Mouse (Mus musculus): ENCODE measurements around the gene Peli1. TPM values are rescaled to one million over a fixed set of nuclear protein-coding genes. Genes with fewer than 3 reads are reported as not detected.

Peli1 gene
- polyA plus RNA-seq, 1 experiment from 2014 or later, result 24.6 TPM

- Histone ChIP-seq H3K9me3 (replicated peaks; ENCODE audit: control insufficient read depth, low read length) (no peaks in the 10 kb centered on the region), H3K4me3 (ENCODE audit: low read length) (no peak overlapping the region), H3K27ac (ENCODE audit: low read length) (no peak overlapping the region), H3K36me3 (ENCODE audit: control insufficient read depth, insufficient read depth) (no peaks in the 10 kb centered on the region), H3K4me2 (ENCODE audit: low read depth, low read length) (no peak overlapping the region), H3K9ac (ENCODE audit: low read length) (no peak overlapping the region), H3K27me3 (ENCODE audit: control insufficient read depth, insufficient read depth, low read length) (no peaks in the 10 kb centered on the region), H3K4me1 (ENCODE audit: control insufficient read depth, insufficient read depth, low read length) (peaks cover 7% of the 10 kb centered on the region; the same call in 1 of the 2 replicates)
- no peak for ATAC-seq (replicated peaks; ENCODE audit: extremely low read depth, insufficient read depth, low FRiP score)
- 78% methylated on average over 7 of the region's 7 CpGs for WGBS
Observed at GRCm38 (mm10) chr11:21060386-21061074, 30.6 kb upstream of the Peli1 start.

- no peak overlapping the region for H3K4me3 ChIP-seq (ENCODE audit: low read length)
- WGBS, result 68% methylated on average over 8 of the region's 8 CpGs
- H3K27ac ChIP-seq (ENCODE audit: low read length), result peak overlapping the region; percentile 77; the same call in 1 of the 2 replicates
- no peaks in the 10 kb centered on the region for H3K36me3 ChIP-seq (ENCODE audit: control insufficient read depth, insufficient read depth)
- H3K4me1 ChIP-seq (ENCODE audit: control insufficient read depth, insufficient read depth, low read length), result peaks cover 7% of the 10 kb centered on the region; the same call in 1 of the 2 replicates
- H3K9me3 ChIP-seq (replicated peaks; ENCODE audit: control insufficient read depth, low read length), result no peaks in the 10 kb centered on the region
- no peak for ATAC-seq (replicated peaks; ENCODE audit: extremely low read depth, insufficient read depth, low FRiP score)
- no peak overlapping the region for H3K9ac ChIP-seq (ENCODE audit: low read length)
- no peaks in the 10 kb centered on the region for H3K27me3 ChIP-seq (ENCODE audit: control insufficient read depth, insufficient read depth, low read length)
- H3K4me2 ChIP-seq (ENCODE audit: low read depth, low read length), result no peak overlapping the region
Observed at GRCm38 (mm10) chr11:21061075-21061403, 30.1 kb upstream of the Peli1 start.

GRCm38 (mm10) chr11:21061431-21061830, 29.7 kb upstream of the Peli1 start:
- 65% methylated on average over 8 of the region's 8 CpGs for WGBS
- Histone ChIP-seq H3K27ac (ENCODE audit: low read length) (peak overlapping the region; percentile 77), H3K27me3 (ENCODE audit: control insufficient read depth, insufficient read depth, low read length) (no peaks in the 10 kb centered on the region), H3K4me3 (ENCODE audit: low read length) (no peak overlapping the region), H3K4me1 (ENCODE audit: control insufficient read depth, insufficient read depth, low read length) (peaks cover 7% of the 10 kb centered on the region; the same call in 1 of the 2 replicates), H3K9ac (ENCODE audit: low read length) (no peak overlapping the region), H3K36me3 (ENCODE audit: control insufficient read depth, insufficient read depth) (no peaks in the 10 kb centered on the region), H3K9me3 (replicated peaks; ENCODE audit: control insufficient read depth, low read length) (no peaks in the 10 kb centered on the region), H3K4me2 (ENCODE audit: low read depth, low read length) (no peak overlapping the region)
- peak; percentile 70; the same call in 1 of the 2 replicates for ATAC-seq (replicated peaks; ENCODE audit: extremely low read depth, insufficient read depth, low FRiP score)

- no peak overlapping the region for H3K9ac ChIP-seq (ENCODE audit: low read length)
- no peak overlapping the region for H3K4me3 ChIP-seq (ENCODE audit: low read length)
- no peaks in the 10 kb centered on the region for H3K9me3 ChIP-seq (replicated peaks; ENCODE audit: control insufficient read depth, low read length)
- H3K36me3 ChIP-seq (ENCODE audit: control insufficient read depth, insufficient read depth), result no peaks in the 10 kb centered on the region
- no peak overlapping the region for H3K4me2 ChIP-seq (ENCODE audit: low read depth, low read length)
- WGBS, result 94% methylated on average over 2 of the region's 2 CpGs
- H3K27me3 ChIP-seq (ENCODE audit: control insufficient read depth, insufficient read depth, low read length), result no peaks in the 10 kb centered on the region
- H3K4me1 ChIP-seq (ENCODE audit: control insufficient read depth, insufficient read depth, low read length), result peaks cover 7% of the 10 kb centered on the region; the same call in 1 of the 2 replicates
- no peak overlapping the region for H3K27ac ChIP-seq (ENCODE audit: low read length)
- ATAC-seq (replicated peaks; ENCODE audit: extremely low read depth, insufficient read depth, low FRiP score), result no peak
Observed at GRCm38 (mm10) chr11:21062071-21062470, 29.0 kb upstream of the Peli1 start.

GRCm38 (mm10) chr11:21063271-21063670, 27.8 kb upstream of the Peli1 start:
- WGBS, result 92% methylated on average over 3 of the region's 3 CpGs
- no peak overlapping the region for H3K9ac ChIP-seq (ENCODE audit: low read length)
- H3K36me3 ChIP-seq (ENCODE audit: control insufficient read depth, insufficient read depth), result no peaks in the 10 kb centered on the region
- no peaks in the 10 kb centered on the region for H3K27me3 ChIP-seq (ENCODE audit: control insufficient read depth, insufficient read depth, low read length)
- H3K9me3 ChIP-seq (replicated peaks; ENCODE audit: control insufficient read depth, low read length), result no peaks in the 10 kb centered on the region
- no peak overlapping the region for H3K4me3 ChIP-seq (ENCODE audit: low read length)
- peaks cover 7% of the 10 kb centered on the region; the same call in 1 of the 2 replicates for H3K4me1 ChIP-seq (ENCODE audit: control insufficient read depth, insufficient read depth, low read length)
- no peak for ATAC-seq (replicated peaks; ENCODE audit: extremely low read depth, insufficient read depth, low FRiP score)
- no peak overlapping the region for H3K27ac ChIP-seq (ENCODE audit: low read length)
- H3K4me2 ChIP-seq (ENCODE audit: low read depth, low read length), result no peak overlapping the region

- H3K4me1 ChIP-seq (ENCODE audit: control insufficient read depth, insufficient read depth, low read length), result peaks cover 17% of the 10 kb centered on the region
- 0 out of 2 replicates have a peak, but pooled peaks have one; percentile 49 for ATAC-seq (replicated peaks; ENCODE audit: extremely low read depth, insufficient read depth, low FRiP score)
- H3K27ac ChIP-seq (ENCODE audit: low read length), result no peak overlapping the region
- no peaks in the 10 kb centered on the region for H3K36me3 ChIP-seq (ENCODE audit: control insufficient read depth, insufficient read depth)
- H3K27me3 ChIP-seq (ENCODE audit: control insufficient read depth, insufficient read depth, low read length), result no peaks in the 10 kb centered on the region; the same call in 1 of the 2 replicates
- no peak overlapping the region for H3K9ac ChIP-seq (ENCODE audit: low read length)
- no peak overlapping the region for H3K4me3 ChIP-seq (ENCODE audit: low read length)
- 11% methylated on average over 2 of the region's 2 CpGs for WGBS
- peak overlapping the region; percentile 21; the same call in 1 of the 2 replicates for H3K4me2 ChIP-seq (ENCODE audit: low read depth, low read length)
- H3K9me3 ChIP-seq (replicated peaks; ENCODE audit: control insufficient read depth, low read length), result no peaks in the 10 kb centered on the region
Observed at GRCm38 (mm10) chr11:21079400-21079799, 11.7 kb upstream of the Peli1 start.

- Histone ChIP-seq H3K4me1 (ENCODE audit: control insufficient read depth, insufficient read depth, low read length) (peaks cover 17% of the 10 kb centered on the region), H3K27me3 (ENCODE audit: control insufficient read depth, insufficient read depth, low read length) (no peaks in the 10 kb centered on the region; the same call in 1 of the 2 replicates), H3K9me3 (replicated peaks; ENCODE audit: control insufficient read depth, low read length) (no peaks in the 10 kb centered on the region), H3K4me2 (ENCODE audit: low read depth, low read length) (peak overlapping the region; percentile 21; the same call in 1 of the 2 replicates), H3K36me3 (ENCODE audit: control insufficient read depth, insufficient read depth) (no peaks in the 10 kb centered on the region), H3K27ac (ENCODE audit: low read length) (no peak overlapping the region), H3K9ac (ENCODE audit: low read length) (no peak overlapping the region), H3K4me3 (ENCODE audit: low read length) (no peak overlapping the region)
- WGBS, result 30% methylated on average over 3 of the region's 3 CpGs
- no peak for ATAC-seq (replicated peaks; ENCODE audit: extremely low read depth, insufficient read depth, low FRiP score)
Observed at GRCm38 (mm10) chr11:21079851-21080362, 11.2 kb upstream of the Peli1 start.

- ATAC-seq (replicated peaks; ENCODE audit: extremely low read depth, insufficient read depth, low FRiP score), result no peak
- Histone ChIP-seq H3K36me3 (ENCODE audit: control insufficient read depth, insufficient read depth) (no peaks in the 10 kb centered on the region), H3K4me2 (ENCODE audit: low read depth, low read length) (no peak overlapping the region), H3K9ac (ENCODE audit: low read length) (no peak overlapping the region), H3K27me3 (ENCODE audit: control insufficient read depth, insufficient read depth, low read length) (no peaks in the 10 kb centered on the region; the same call in 1 of the 2 replicates), H3K27ac (ENCODE audit: low read length) (no peak overlapping the region), H3K4me3 (ENCODE audit: low read length) (no peak overlapping the region), H3K4me1 (ENCODE audit: control insufficient read depth, insufficient read depth, low read length) (peaks cover 17% of the 10 kb centered on the region), H3K9me3 (replicated peaks; ENCODE audit: control insufficient read depth, low read length) (no peaks in the 10 kb centered on the region)
- 84% methylated on average over 3 of the region's 3 CpGs for WGBS
Observed at GRCm38 (mm10) chr11:21081169-21081568, 9.9 kb upstream of the Peli1 start.

- no peaks in the 10 kb centered on the region; the same call in 1 of the 2 replicates for H3K27me3 ChIP-seq (ENCODE audit: control insufficient read depth, insufficient read depth, low read length)
- no peaks in the 10 kb centered on the region for H3K36me3 ChIP-seq (ENCODE audit: control insufficient read depth, insufficient read depth)
- H3K27ac ChIP-seq (ENCODE audit: low read length), result no peak overlapping the region
- no peak overlapping the region for H3K4me3 ChIP-seq (ENCODE audit: low read length)
- H3K9me3 ChIP-seq (replicated peaks; ENCODE audit: control insufficient read depth, low read length), result no peaks in the 10 kb centered on the region
- H3K9ac ChIP-seq (ENCODE audit: low read length), result no peak overlapping the region
- WGBS, result 32% methylated on average over 2 of the region's 2 CpGs
- peaks cover 17% of the 10 kb centered on the region for H3K4me1 ChIP-seq (ENCODE audit: control insufficient read depth, insufficient read depth, low read length)
- ATAC-seq (replicated peaks; ENCODE audit: extremely low read depth, insufficient read depth, low FRiP score), result no peak; the same call in 1 of the 2 replicates
- no peak overlapping the region for H3K4me2 ChIP-seq (ENCODE audit: low read depth, low read length)
Observed at GRCm38 (mm10) chr11:21082711-21083110, 8.4 kb upstream of the Peli1 start.

All from heart, embryonic 16.5 days (tissue).